Mouse (Mus musculus) brain, adult 2 months (tissue): ENCODE results near the gene 4932438A13Rik.

ENCODE experiments used
- DNase-seq: peaks from one replicate; pipeline ENCODE4 v3.0.0; 2011; ENCODE audit warnings: low read depth, low spot score

The 4932438A13Rik gene

GRCm38 (mm10) chr3:36918322-36918721, 55.4 kb downstream of the 4932438A13Rik start:
- DNase-seq: no peak

- DNase-seq: no peak
Observed at GRCm38 (mm10) chr3:36941572-36941971, 78.7 kb downstream of the 4932438A13Rik start.

GRCm38 (mm10) chr3:36942108-36942507, 79.2 kb downstream of the 4932438A13Rik start:
- peak; percentile 48 for DNase-seq

GRCm38 (mm10) chr3:36943706-36944105, 80.8 kb downstream of the 4932438A13Rik start:
- DNase-seq: peak; percentile 10

GRCm38 (mm10) chr3:37037979-37038378, 175.1 kb downstream of the 4932438A13Rik start:
- no peak for DNase-seq

GRCm38 (mm10) chr3:37039811-37040210, 176.9 kb downstream of the 4932438A13Rik start:
- DNase-seq: no peak

- peak; percentile 68 for DNase-seq
Observed at GRCm38 (mm10) chr3:37051491-37051890, 188.6 kb downstream of the 4932438A13Rik start.

- DNase-seq: no peak
Observed at GRCm38 (mm10) chr3:37063406-37063805, 200.5 kb downstream of the 4932438A13Rik start, which contains the start of gene Adad1. Gene Adad1, plus strand, starts transcription at chr3:37063527.

GRCm38 (mm10) chr3:37073211-37073610, 210.3 kb downstream of the 4932438A13Rik start:
- DNase-seq: peak; percentile 21

GRCm38 (mm10) chr3:37084860-37085259, 222.0 kb downstream of the 4932438A13Rik start:
- DNase-seq: no peak

GRCm38 (mm10) chr3:37090721-37091120, 227.8 kb downstream of the 4932438A13Rik start:
- peak; percentile 24 for DNase-seq
